Mouse (Mus musculus) layer of hippocampus, adult 18-20 months (tissue): Measurements from ENCODE around the gene Gcnt3. TPM values are rescaled to one million over a fixed set of nuclear protein-coding genes. Genes with fewer than 3 reads are reported as not detected.
A peak's percentile ranks its signal among the peaks of the same experiment; 100 is the strongest.

Experiments used
- DNase-seq, 2 experiments: peaks; one replicate each; pipeline ENCODE4 v3.0.0; 2022; ENCODE audit warnings: low spot score in 2 of 2
- total RNA-seq, 2 experiments: library from RNA; stranded (reverse); gene quantifications; 2 replicates each; pipeline ENCODE4 v1.2.3; 2021

Gene Gcnt3
- total RNA-seq, 2 experiments from 2014 or later = not detected

- peak; percentile 16 to 51 for DNase-seq
Observed at GRCm38 (mm10) chr9:70007506-70008248, 30.2 kb downstream of the Gcnt3 start.

GRCm38 (mm10) chr9:70006984-70007383 is 30.9 kb downstream of the Gcnt3 start:
- no peak for DNase-seq

DNA sequence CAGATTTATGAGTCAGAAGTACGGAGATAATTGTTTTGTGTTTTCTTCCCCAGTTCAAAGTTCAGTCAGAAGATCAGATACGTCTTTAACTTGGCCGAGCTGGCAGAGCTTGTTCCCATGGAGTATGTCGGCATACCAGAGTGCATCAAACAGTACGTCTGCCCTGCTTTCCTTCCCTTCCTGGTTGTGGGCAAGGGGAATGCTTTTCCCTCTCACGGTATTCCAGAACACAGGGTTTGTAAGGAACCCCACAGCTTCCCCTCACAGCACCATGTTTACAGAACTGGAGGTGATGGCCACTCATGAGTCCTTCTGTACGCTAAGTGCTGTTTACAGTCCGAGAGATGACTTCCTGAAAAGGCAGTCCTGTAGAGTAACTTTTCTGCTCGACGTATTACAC is 34.4 kb downstream of the Gcnt3 start:
- no peak for DNase-seq

GRCm38 (mm10) chr9:69999318-69999717 is 38.6 kb downstream of the Gcnt3 start:
- DNase-seq = no peak

DNA sequence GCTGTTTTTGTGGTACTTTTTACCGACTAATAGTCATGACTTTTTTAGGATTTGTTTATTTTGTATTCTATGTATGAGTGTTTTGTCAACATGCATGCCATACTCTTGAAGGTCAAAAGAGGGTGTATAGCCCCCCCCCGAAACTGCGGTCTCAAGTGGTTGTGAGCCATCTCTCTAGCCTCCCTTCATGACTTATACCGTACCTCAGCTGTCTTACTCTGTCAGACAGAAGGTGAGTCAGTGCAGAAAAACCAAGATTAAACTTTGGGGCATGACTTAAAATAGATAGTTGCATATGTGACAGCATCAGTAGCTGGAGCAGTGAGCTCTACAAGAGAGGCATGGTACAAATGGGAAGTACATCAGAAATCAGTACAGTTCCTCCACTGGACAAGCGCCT is 43.3 kb downstream of the Gcnt3 start:
- DNase-seq = no peak

DNA sequence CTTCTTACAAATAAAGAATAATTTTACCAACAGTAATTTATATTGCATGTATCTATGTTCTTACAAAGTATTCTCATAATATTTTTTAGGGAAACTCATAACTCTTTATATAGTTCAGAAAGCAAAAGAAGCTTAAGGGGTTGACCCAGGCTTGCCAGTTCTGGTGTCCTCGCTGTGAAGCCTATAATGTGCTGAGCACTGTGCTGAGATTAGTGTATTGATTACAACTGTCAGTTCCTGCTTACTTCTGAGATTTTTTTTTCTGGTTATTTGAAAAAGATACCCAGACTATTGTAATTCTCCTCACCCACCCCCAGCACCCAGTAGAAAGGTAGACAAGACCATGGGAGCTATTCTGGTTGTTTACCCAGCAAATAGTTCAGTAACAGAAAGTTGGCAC is 44.4 kb downstream of the Gcnt3 start:
- DNase-seq = no peak

DNA sequence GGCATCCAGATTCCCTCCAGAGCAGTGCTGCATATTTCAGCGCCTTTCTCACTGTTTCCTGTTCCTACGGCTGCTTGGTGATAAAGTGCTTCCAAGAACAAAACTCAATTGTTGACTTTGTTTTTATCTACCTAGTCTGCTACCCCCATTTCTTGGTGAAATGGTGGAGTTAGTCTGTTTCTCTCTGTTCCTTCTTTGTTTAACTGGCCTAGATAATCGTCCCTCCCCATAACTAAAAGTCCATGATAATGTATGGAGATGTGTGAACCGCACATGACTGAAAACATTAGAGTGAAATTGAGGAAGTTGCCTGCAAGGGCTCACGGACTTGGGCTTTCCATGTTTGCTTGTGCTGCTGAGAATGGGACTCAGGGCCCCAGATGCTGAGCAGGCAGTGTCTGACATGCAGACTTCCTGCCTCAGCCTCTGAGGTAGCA is 45.0 kb downstream of the Gcnt3 start:
- DNase-seq = no peak

GRCm38 (mm10) chr9:69990346-69990745 is 47.5 kb downstream of the Gcnt3 start:
- no peak for DNase-seq

DNA sequence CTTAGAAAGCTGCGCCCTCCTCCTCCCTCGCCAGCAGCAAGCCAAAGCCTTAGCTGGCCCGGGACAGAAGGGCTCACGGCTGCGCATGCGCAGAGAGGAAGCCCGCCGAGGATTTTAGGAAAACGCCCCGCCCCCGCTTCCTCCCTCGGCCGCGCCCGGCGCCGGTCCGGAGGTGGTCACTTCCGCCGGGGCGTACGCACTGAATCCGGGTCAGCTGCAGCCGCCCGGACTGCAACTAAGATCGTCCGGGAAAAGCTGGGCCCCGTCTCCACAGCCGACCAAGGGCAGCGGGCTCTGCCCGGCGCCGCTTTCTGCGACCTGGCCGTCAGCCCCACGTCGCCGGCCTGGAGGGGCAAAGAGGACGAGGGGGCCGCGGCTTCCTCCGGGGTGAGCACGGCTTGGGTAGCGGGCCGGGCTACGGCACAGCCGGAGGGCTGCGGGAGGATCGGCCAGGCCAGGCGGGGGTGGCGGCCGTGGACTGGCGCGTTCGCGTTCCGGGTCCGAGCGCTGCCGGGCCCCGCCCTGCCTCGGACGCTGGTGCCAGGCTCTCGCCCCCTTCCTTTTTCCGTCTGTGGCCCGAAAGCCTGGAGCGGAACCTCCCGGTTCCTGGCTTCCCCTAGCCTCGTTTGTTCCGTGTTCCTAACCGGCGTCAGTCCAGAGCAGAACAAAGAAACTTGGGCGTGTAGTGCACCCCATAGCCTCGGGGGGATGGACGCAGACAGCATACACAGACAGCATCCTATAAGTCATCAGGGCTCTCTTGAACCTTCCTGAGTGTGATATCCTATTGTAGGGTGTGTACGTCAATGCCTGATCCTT is 48.4 kb downstream of the Gcnt3 start, which contains the start of gene Bnip2:
Bnip2 (plus strand) TSS at position 164 of the 819 bp plus-strand sequence.
- peak; percentile 87 to 94 for DNase-seq

DNA sequence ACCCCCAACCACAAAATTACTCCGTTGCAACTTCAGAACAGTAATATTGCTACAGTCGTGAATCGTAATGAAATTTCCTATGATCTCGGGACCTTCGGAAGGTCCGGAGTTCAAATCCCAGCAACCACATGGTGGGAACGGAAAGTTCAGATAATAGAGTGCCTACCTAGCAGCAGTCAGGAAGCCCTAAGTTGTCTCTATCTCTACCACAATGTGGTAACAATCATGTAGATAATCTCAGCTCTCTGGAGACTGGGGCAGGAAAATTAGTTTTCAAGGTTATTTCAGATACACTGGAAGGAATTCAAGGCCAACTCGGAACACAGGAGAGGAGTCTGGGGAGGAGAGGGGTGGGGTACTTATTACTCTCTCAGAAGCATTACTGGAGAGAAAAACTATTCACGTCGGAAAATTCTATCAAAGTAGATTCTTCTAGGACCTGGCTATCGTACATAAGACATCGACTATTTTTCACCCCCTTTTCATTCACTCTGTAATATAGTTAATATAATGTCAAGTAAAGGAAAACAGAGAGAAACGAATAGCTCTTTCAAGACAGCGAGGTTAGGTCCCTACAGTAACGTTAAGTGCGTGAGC is 49.1 kb downstream of the Gcnt3 start:
- no peak for DNase-seq

- peak; percentile 28 to 78 for DNase-seq
Observed at GRCm38 (mm10) chr9:69987579-69987978, 50.3 kb downstream of the Gcnt3 start.

- no peak for DNase-seq
Observed at GRCm38 (mm10) chr9:69986571-69986970, 51.3 kb downstream of the Gcnt3 start.

- DNase-seq = no peak
Observed at GRCm38 (mm10) chr9:69986063-69986462, 51.8 kb downstream of the Gcnt3 start.

DNA sequence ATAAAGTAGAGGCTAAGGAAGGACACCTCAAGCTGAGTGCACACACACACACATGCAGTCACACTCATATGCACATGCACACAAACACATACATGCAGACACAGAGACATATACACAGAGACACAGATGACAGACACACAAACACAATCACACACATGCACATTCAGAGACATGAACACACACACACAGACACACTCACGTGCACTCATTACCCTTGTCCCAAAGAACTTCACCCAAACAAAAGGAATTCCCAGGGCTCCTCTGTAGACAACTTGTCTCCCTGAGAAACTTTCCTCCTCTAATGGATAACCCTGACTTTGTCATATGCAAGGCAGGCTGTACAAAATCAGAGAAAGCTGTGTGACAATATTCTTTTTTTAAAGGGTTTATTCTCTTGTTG is 52.4 kb downstream of the Gcnt3 start:
- DNase-seq = no peak

Other genes with a start within 250 kb of the Gcnt3 start
- 10 to 100 TPM; 37.9 to 38.0 TPM for gene Bnip2, start 48.6 kb downstream of the Gcnt3 start, total RNA-seq
- 10 to 100 TPM; 48.8 to 50.7 TPM for gene Gtf2a2, start 25.5 kb downstream of the Gcnt3 start, total RNA-seq
- 100 to 1,000 TPM; 100 to 105 TPM for gene Fam81a, start 104.5 kb upstream of the Gcnt3 start, total RNA-seq
- 1 to 10 TPM; 9.0 to 9.6 TPM for gene Myo1e, start 169.3 kb upstream of the Gcnt3 start, total RNA-seq